31 mouse cellular contexts compared by ENCODE assay signal in genomic region chr9:112826592-112826991, GRCm38 (mm10).
DNase-seq lines count a peak whose midpoint lies in the region; ATAC-seq and TF ChIP-seq lines count a peak whose summit lies in the region.
"Had no signal": no experiment of that assay in that cellular context is flagged by ENCODE, and none has a peak within 500 bp of the region (broad histone marks: within the 10 kb centered on the region; RNA-seq: fewer than 3 reads in every experiment).

No protein-coding gene starts in this region.

- H3K27me3 ChIP-seq in hindbrain, postnatal 0 days (ENCODE audit: insufficient read depth, low read length), result no peaks in the 10 kb centered on the region
- H3K27me3 ChIP-seq in hindbrain, embryonic 16.5 days (replicated peaks; ENCODE audit: control insufficient read depth, insufficient read depth, low read length), result no peaks in the 10 kb centered on the region
- H3K27me3 ChIP-seq: embryonic facial prominence, embryonic 12.5 days; liver, embryonic 12.5 days; megakaryocyte, embryonic 14.5 days; midbrain, embryonic 12.5 days; neural tube, embryonic 15.5 days had no signal

- 33% methylated on average over 5 of the region's 5 CpGs for WGBS in hindbrain, postnatal 0 days
- WGBS in hindbrain, embryonic 16.5 days, result 35% methylated on average over 5 of the region's 5 CpGs

- no peaks in the 10 kb centered on the region for H3K4me1 ChIP-seq in hindbrain, postnatal 0 days (ENCODE audit: insufficient read depth, low read length)
- no peaks in the 10 kb centered on the region; the same call in 1 of the 2 replicates for H3K4me1 ChIP-seq in hindbrain, embryonic 16.5 days (ENCODE audit: control insufficient read depth, insufficient read depth, low read depth, low read length)
- H3K4me1 ChIP-seq: embryonic facial prominence, embryonic 12.5 days; forebrain, embryonic 10.5 days; liver, embryonic 12.5 days; megakaryocyte, embryonic 14.5 days; midbrain, embryonic 12.5 days had no signal

- H3K4me2 ChIP-seq in hindbrain, postnatal 0 days (ENCODE audit: low read depth, low read length), result no peak overlapping the region
- no peak overlapping the region for H3K4me2 ChIP-seq in hindbrain, embryonic 16.5 days (ENCODE audit: low read length)
- H3K4me2 ChIP-seq: embryonic facial prominence, embryonic 12.5 days; liver, embryonic 12.5 days; midbrain, embryonic 12.5 days; neural tube, embryonic 15.5 days had no signal

- H3K36me3 ChIP-seq in hindbrain, postnatal 0 days (ENCODE audit: insufficient read depth, low read length), result no peaks in the 10 kb centered on the region
- H3K36me3 ChIP-seq in hindbrain, embryonic 16.5 days (ENCODE audit: control insufficient read depth, insufficient read depth, low read length), result no peaks in the 10 kb centered on the region
- H3K36me3 ChIP-seq: embryonic facial prominence, embryonic 12.5 days; forebrain, embryonic 10.5 days; liver, embryonic 12.5 days; midbrain, embryonic 12.5 days; neural tube, embryonic 15.5 days had no signal

- TF ChIP-seq CTCF in hindbrain, postnatal 0 days (IDR thresholded peaks at IDR 0.05; ENCODE audit: low read depth), result no peak

- no peak overlapping the region for H3K4me3 ChIP-seq in hindbrain, postnatal 0 days (ENCODE audit: low read length)
- H3K4me3 ChIP-seq in hindbrain, embryonic 16.5 days (ENCODE audit: low read length), result no peak overlapping the region
- H3K4me3 ChIP-seq: embryonic facial prominence, embryonic 12.5 days; forebrain, embryonic 10.5 days; liver, embryonic 12.5 days; megakaryocyte, embryonic 14.5 days; midbrain, embryonic 12.5 days; neural tube, embryonic 15.5 days had no signal

- ATAC-seq in hindbrain, postnatal 0 days, result no peak
- ATAC-seq in hindbrain, embryonic 16.5 days, result no peak
- ATAC-seq in cerebellum, adult (ENCODE audit: insufficient number of reproducible peaks, low FRiP score, low TSS enrichment), result peak; percentile 78
- ATAC-seq: activated CD4-positive, CD25-positive, alpha-beta regulatory T cell, adult 4 months; forebrain, embryonic 16.5 days; intestine, embryonic 16.5 days; liver, embryonic 12.5 days; liver, postnatal 0 days had no signal

- H3K9ac ChIP-seq in hindbrain, postnatal 0 days (replicated peaks; ENCODE audit: low read length), result no peak overlapping the region
- no peak overlapping the region for H3K9ac ChIP-seq in hindbrain, embryonic 16.5 days (ENCODE audit: low read depth, low read length)
- H3K9ac ChIP-seq: embryonic facial prominence, embryonic 12.5 days; liver, embryonic 12.5 days; liver, postnatal 0 days; midbrain, embryonic 12.5 days; neural tube, embryonic 15.5 days had no signal

- H3K9me3 ChIP-seq in hindbrain, postnatal 0 days (ENCODE audit: low read length), result no peaks in the 10 kb centered on the region
- no peaks in the 10 kb centered on the region for H3K9me3 ChIP-seq in hindbrain, embryonic 16.5 days (ENCODE audit: control insufficient read depth, low read length)
- H3K9me3 ChIP-seq: embryonic facial prominence, embryonic 12.5 days; forebrain, embryonic 10.5 days; liver, embryonic 12.5 days; midbrain, embryonic 12.5 days; neural tube, embryonic 15.5 days had no signal

- H3K27ac ChIP-seq in hindbrain, postnatal 0 days, result no peak overlapping the region
- H3K27ac ChIP-seq in hindbrain, embryonic 16.5 days (ENCODE audit: low read depth, low read length), result no peak overlapping the region
- H3K27ac ChIP-seq: embryonic facial prominence, embryonic 12.5 days; forebrain, embryonic 10.5 days; liver, embryonic 12.5 days; midbrain, embryonic 12.5 days; neural tube, embryonic 15.5 days; stomach, postnatal 0 days had no signal

- peak; percentile 36 for DNase-seq in hindbrain, postnatal 0 days (ENCODE audit: low spot score)
- peak; percentile 51 for DNase-seq in cerebellum, adult 8-10 months
- peak; percentile 54 to 63 for DNase-seq in cerebellum, postnatal 25 days
- no peak for DNase-seq in kidney, postnatal 4 days
- DNase-seq in spleen, postnatal 10 days (ENCODE audit: low spot score in 2 of 2), result no peak
- DNase-seq in natural killer cell, adult 2 months (ENCODE audit: low spot score in 2 of 2), result no peak
- DNase-seq: adrenal gland, adult 2 months; adrenal gland, postnatal 36 days; embryo, embryonic 11 days; gastrocnemius, postnatal 10 days; heart, postnatal 14 days; kidney, adult 8-10 months; kidney, postnatal 14 days; liver, postnatal 0 days; lung, postnatal 36 days; retina, postnatal 1 day; right cerebral cortex, postnatal 14 days; thymus, adult 2 months; thymus, postnatal 36 days had no signal

Comparison
In these comparisons a context has a peak if more than half of its experiments do, and no peak if none do; other contexts are left out.
1. DNase-seq: peak in hindbrain, postnatal 0 days (single experiment), cerebellum, adult 8-10 months (single experiment) and cerebellum, postnatal 25 days (2 of 2); none in kidney, postnatal 4 days (0 of 2), spleen, postnatal 10 days (0 of 2) and natural killer cell, adult 2 months (0 of 2).